Mouse (Mus musculus): Measurements from ENCODE around the gene Cpeb1.
A peak's percentile ranks its signal among the peaks of the same experiment; 100 is the strongest.

The Cpeb1 gene

GRCm38 (mm10) chr7:81327661-81328060 lies 127.6 kb downstream of the Cpeb1 start:
- DNase-seq (ENCODE audit: low read depth, low spot score) = no peak

- DNase-seq (ENCODE audit: low read depth, low spot score) = peak; percentile 78
Measured at GRCm38 (mm10) chr7:81326859-81327258, 128.4 kb downstream of the Cpeb1 start.

GRCm38 (mm10) chr7:81326043-81326442 lies 129.2 kb downstream of the Cpeb1 start:
- no peak for DNase-seq (ENCODE audit: low read depth, low spot score)

- peak; percentile 44 for DNase-seq (ENCODE audit: low read depth, low spot score)
Measured at GRCm38 (mm10) chr7:81321776-81322175, 133.5 kb downstream of the Cpeb1 start.

GRCm38 (mm10) chr7:81319749-81320148 lies 135.5 kb downstream of the Cpeb1 start:
- no peak for DNase-seq (ENCODE audit: low read depth, low spot score)

- no peak for DNase-seq (ENCODE audit: low read depth, low spot score)
Measured at GRCm38 (mm10) chr7:81315583-81315982, 139.7 kb downstream of the Cpeb1 start.

GRCm38 (mm10) chr7:81311581-81311980 lies 143.7 kb downstream of the Cpeb1 start:
- no peak for DNase-seq (ENCODE audit: low read depth, low spot score)

- DNase-seq (ENCODE audit: low read depth, low spot score) = no peak
Measured at GRCm38 (mm10) chr7:81311130-81311529, 144.1 kb downstream of the Cpeb1 start.

GRCm38 (mm10) chr7:81309247-81309646 lies 146.0 kb downstream of the Cpeb1 start:
- DNase-seq (ENCODE audit: low read depth, low spot score) = no peak

- no peak for DNase-seq (ENCODE audit: low read depth, low spot score)
Measured at GRCm38 (mm10) chr7:81307735-81308134, 147.5 kb downstream of the Cpeb1 start.

- no peak for DNase-seq (ENCODE audit: low read depth, low spot score)
Measured at GRCm38 (mm10) chr7:81304675-81305074, 150.6 kb downstream of the Cpeb1 start.

GRCm38 (mm10) chr7:81304100-81304499 lies 151.2 kb downstream of the Cpeb1 start:
- DNase-seq (ENCODE audit: low read depth, low spot score) = no peak

- peak; percentile 35 for DNase-seq (ENCODE audit: low read depth, low spot score)
Measured at GRCm38 (mm10) chr7:81303682-81304081, 151.6 kb downstream of the Cpeb1 start.

- DNase-seq (ENCODE audit: low read depth, low spot score) = peak; percentile 62
Measured at GRCm38 (mm10) chr7:81301323-81301722, 153.9 kb downstream of the Cpeb1 start.

GRCm38 (mm10) chr7:81298206-81298605 lies 157.1 kb downstream of the Cpeb1 start:
- DNase-seq (ENCODE audit: low read depth, low spot score) = peak; percentile 35

Data from R1 (cell line).